Mouse (Mus musculus) erythroblast, embryonic 14.5 days (primary cell): ENCODE results near the gene Zfp451.

Source experiments
- GATA1 ChIP-seq: IDR thresholded peaks from 2 replicates; pipeline ENCODE4 v1.6.1; 2012; ENCODE audit warnings: low read length, inconsistent platforms, mixed read lengths
- TAL1 ChIP-seq: IDR thresholded peaks from 3 replicates; pipeline ENCODE4 v1.6.1; 2012; ENCODE audit warnings: low read length, inconsistent platforms, mixed read lengths

DNA sequence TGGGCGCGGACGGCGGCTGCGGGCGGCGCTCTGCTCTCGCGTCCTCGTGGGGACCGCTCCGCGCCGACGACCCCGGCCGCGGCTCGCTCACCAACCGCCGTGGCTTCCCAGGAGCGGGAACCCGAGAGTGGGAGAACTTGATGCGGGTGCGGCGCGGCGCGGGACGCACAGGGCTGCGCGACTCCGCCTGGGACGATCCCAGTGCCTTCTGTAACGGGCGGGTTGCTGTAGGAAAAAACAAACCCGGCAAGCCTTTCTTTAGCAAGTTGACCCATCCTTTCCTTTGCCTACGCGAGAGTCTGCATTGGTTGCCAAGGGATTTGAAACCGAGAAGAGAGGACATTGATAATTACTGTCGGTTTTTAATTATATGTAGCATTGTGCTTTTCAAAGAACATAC lies 94.2 kb downstream of the Zfp451 start:
- TF ChIP-seq GATA1 = no peak
- TF ChIP-seq TAL1 = no peak
